Mouse (Mus musculus): ENCODE measurements around the gene Olfr382. TPM values are rescaled to one million over a fixed set of nuclear protein-coding genes. Genes with fewer than 3 reads are reported as not detected.
"Not testable (repeated sequence)": the region's sequence is repeated elsewhere in the genome, so short reads cannot be mapped to it uniquely, and the experiment has no call there.

Olfr382 gene
- not detected in 2 replicates for polyA plus RNA-seq (2015; fragmentation: Nextera tagmentation; extraction: Ambion mirVana)

DNA sequence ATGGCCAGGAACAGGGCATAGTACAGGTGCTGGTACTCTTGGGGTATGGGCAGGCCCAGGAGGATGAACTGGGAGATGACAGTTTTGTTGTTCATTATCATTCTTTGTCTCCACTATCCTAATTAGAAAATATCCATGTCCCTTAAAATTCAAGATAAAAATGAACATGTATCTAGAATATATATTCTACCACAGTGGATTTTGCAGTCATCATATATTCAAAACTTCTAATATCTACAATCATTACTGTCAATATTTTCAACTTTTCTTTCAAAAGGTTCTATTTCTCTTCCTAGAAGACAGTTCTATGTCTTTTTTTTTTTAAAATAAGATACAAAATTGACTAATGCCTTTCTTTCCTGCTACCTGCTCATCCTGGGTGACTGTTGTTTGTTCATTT, at the start of gene Olfr382:
Gene Olfr382, minus strand, starts transcription at position 101 of the 400 bp plus-strand sequence.
- H3K4me2 ChIP-seq = no peak within 1 kb of the TSS
- no peak within 1 kb of the TSS for H3K27ac ChIP-seq
- no peaks in the 10 kb centered on the region for H3K9me3 ChIP-seq (replicated peaks)
- H3K4me3 ChIP-seq (replicated peaks) = no peak within 1 kb of the TSS
- H3K4me1 ChIP-seq = no peaks in the 10 kb centered on the region
- H3K9ac ChIP-seq = no peak within 1 kb of the TSS
- no peaks in the 10 kb centered on the region for H3K36me3 ChIP-seq
- no peak for ATAC-seq (replicated peaks; ENCODE audit: low FRiP score)
- H3K27me3 ChIP-seq = no peaks in the 10 kb centered on the region

DNA sequence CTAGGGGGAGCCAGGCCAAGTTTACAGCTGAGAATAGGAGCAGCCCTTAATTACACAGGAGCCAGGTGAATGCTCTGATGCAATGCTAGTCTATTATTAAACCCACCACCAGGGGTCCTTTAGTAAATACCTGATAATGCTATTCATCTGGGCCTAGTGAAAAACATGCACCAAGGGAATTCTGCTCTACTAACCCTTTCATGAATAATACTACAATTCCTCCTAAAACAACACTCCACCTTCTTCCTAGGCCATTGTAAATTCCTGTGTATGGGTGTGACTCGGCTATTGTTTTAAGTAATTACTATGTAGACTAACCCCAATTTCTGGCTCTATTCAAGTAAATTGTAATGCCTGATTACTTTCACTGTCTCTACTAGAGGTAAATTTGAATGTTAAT, 12.0 kb upstream of the Olfr382 start:
- H3K9ac ChIP-seq; ATAC-seq (replicated peaks; ENCODE audit: low FRiP score); H3K4me3 ChIP-seq (replicated peaks); H3K27ac ChIP-seq; H3K4me1 ChIP-seq; H3K4me2 ChIP-seq; H3K27me3 ChIP-seq; H3K9me3 ChIP-seq (replicated peaks); H3K36me3 ChIP-seq: not testable (repeated sequence)
- 80% methylated on average over 1 of the region's 1 CpGs for WGBS

DNA sequence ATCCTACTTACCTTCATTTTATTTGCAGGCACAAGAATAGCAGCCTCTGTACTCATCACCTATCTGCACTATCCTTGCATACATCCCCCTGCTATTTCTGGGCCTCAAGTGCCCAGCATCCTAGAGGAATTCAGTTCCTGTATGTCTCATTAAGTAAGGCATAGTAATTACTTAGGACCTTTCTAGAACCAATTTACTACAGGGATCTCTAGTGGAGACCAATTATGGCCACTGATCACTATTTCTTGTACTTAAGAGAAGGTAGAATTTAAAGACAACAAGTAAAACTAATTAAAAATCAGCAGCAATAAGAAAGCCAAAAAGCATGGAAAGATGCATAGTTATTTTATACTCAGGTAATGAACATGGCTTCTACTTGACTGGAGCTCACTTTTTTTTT, 25.5 kb downstream of the Olfr382 start, which contains the start of gene Olfr381:
Gene Olfr381, minus strand, starts transcription at position 101 of the 400 bp plus-strand sequence.
- no peaks in the 10 kb centered on the region for H3K9me3 ChIP-seq (replicated peaks)
- no peak within 1 kb of the TSS for H3K4me2 ChIP-seq
- no peak within 1 kb of the TSS for H3K27ac ChIP-seq
- no peaks in the 10 kb centered on the region for H3K4me1 ChIP-seq
- H3K27me3 ChIP-seq = no peaks in the 10 kb centered on the region
- no peak for ATAC-seq (replicated peaks; ENCODE audit: low FRiP score)
- H3K9ac ChIP-seq = no peak within 1 kb of the TSS
- H3K36me3 ChIP-seq = no peaks in the 10 kb centered on the region
- no peak within 1 kb of the TSS for H3K4me3 ChIP-seq (replicated peaks)

Other genes with a start within 250 kb of the Olfr382 start
- gene Trpv3, start 249.8 kb downstream of the Olfr382 start, polyA plus RNA-seq (2015; fragmentation: Nextera tagmentation; extraction: Ambion mirVana) = 0.18 and 0.22 TPM in 2 replicates
- gene Aspa, start 187.6 kb downstream of the Olfr382 start, polyA plus RNA-seq (2015; fragmentation: Nextera tagmentation; extraction: Ambion mirVana) = 17.1 and 17.2 TPM in 2 replicates
- not detected in 2 replicates for gene Gm49340, start 187.5 kb downstream of the Olfr382 start, polyA plus RNA-seq (2015; fragmentation: Nextera tagmentation; extraction: Ambion mirVana)
- 0.32 and 0.33 TPM in 2 replicates for gene Spata22, start 187.5 kb downstream of the Olfr382 start, polyA plus RNA-seq (2015; fragmentation: Nextera tagmentation; extraction: Ambion mirVana)
- gene Olfr20, start 166.4 kb downstream of the Olfr382 start, polyA plus RNA-seq (2015; fragmentation: Nextera tagmentation; extraction: Ambion mirVana) = not detected in 2 replicates
- gene Olfr376, start 146.0 kb downstream of the Olfr382 start, polyA plus RNA-seq (2015; fragmentation: Nextera tagmentation; extraction: Ambion mirVana) = not detected in 2 replicates
- gene Olfr1, start 117.6 kb downstream of the Olfr382 start, polyA plus RNA-seq (2015; fragmentation: Nextera tagmentation; extraction: Ambion mirVana) = not detected in 2 replicates
- gene Olfr378, start 88.7 kb downstream of the Olfr382 start, polyA plus RNA-seq (2015; fragmentation: Nextera tagmentation; extraction: Ambion mirVana) = not detected in 2 replicates
- not detected in 2 replicates for gene Olfr380, start 59.7 kb downstream of the Olfr382 start, polyA plus RNA-seq (2015; fragmentation: Nextera tagmentation; extraction: Ambion mirVana)
- not detected in 2 replicates for gene Olfr381, start 25.6 kb downstream of the Olfr382 start, polyA plus RNA-seq (2015; fragmentation: Nextera tagmentation; extraction: Ambion mirVana)
- gene Olfr385, start 75.8 kb upstream of the Olfr382 start, polyA plus RNA-seq (2015; fragmentation: Nextera tagmentation; extraction: Ambion mirVana) = not detected in 2 replicates
- gene Olfr384, start 81.4 kb upstream of the Olfr382 start, polyA plus RNA-seq (2015; fragmentation: Nextera tagmentation; extraction: Ambion mirVana) = not detected in 2 replicates
- not detected in 2 replicates for gene Zfp735, start 171.6 kb upstream of the Olfr382 start, polyA plus RNA-seq (2015; fragmentation: Nextera tagmentation; extraction: Ambion mirVana)

Measured in kidney, embryonic 15.5 days (tissue).